Mouse (Mus musculus) liver, embryonic 16.5 days (tissue): ENCODE results near the gene Ccdc24. TPM values are rescaled to one million over a fixed set of nuclear protein-coding genes. Genes with fewer than 3 reads are reported as not detected.

Experiments
- ATAC-seq: fragments of 200-750 bp; cut with Nextera tagmentation; 2 replicates; pipeline ENCODE4 v1.8.0; 2017; ENCODE audit warnings: low read depth, mild to moderate bottlenecking, moderate number of reproducible peaks, moderate library complexity
- H3K27ac ChIP-seq: fragments of 300-500 bp; sonication (generic); 2 replicates; pipeline ENCODE4 v1.5.1; 2014; ENCODE audit warnings: mild to moderate bottlenecking, low read length
- H3K27me3 ChIP-seq: fragments of 300-500 bp; sonication (generic); 2 replicates; pipeline ENCODE4 v1.6.1; 2014; ENCODE audit warnings: low read depth, low read length, mixed read lengths; ENCODE audit not compliant: control insufficient read depth, insufficient read depth
- H3K36me3 ChIP-seq: fragments of 300-500 bp; sonication (generic); 2 replicates; pipeline ENCODE4 v1.6.1; 2014; ENCODE audit warnings: mild to moderate bottlenecking; ENCODE audit not compliant: control insufficient read depth, insufficient read depth
- H3K4me1 ChIP-seq: fragments of 300-500 bp; sonication (generic); 2 replicates; pipeline ENCODE4 v1.6.1; 2014; ENCODE audit warnings: low read depth, low read length, mixed read lengths; ENCODE audit not compliant: control insufficient read depth
- H3K4me2 ChIP-seq: fragments of 300-500 bp; sonication (generic); 2 replicates; pipeline ENCODE4 v1.6.1; 2014; ENCODE audit warnings: low read depth, low read length, mixed read lengths
- H3K4me3 ChIP-seq: fragments of 300-500 bp; sonication (generic); 2 replicates; pipeline ENCODE4 v1.5.1; 2014; ENCODE audit warnings: low read depth, mild to moderate bottlenecking, low read length
- H3K9ac ChIP-seq: fragments of 300-500 bp; sonication (generic); 2 replicates; pipeline ENCODE4 v1.6.1; 2014; ENCODE audit warnings: low read depth, low read length
- H3K9me3 ChIP-seq: fragments of 300-500 bp; sonication (generic); replicated peaks from 2 replicates; pipeline ENCODE4 v1.6.1; 2016; ENCODE audit warnings: low read length; ENCODE audit not compliant: control insufficient read depth
- WGBS: fragments of 180-500 bp; shearing (Covaris S2); extraction: QIAGEN DNeasy Blood & Tissue Kit; methylation state at CpG from one replicate; pipeline ENCODE4 v1.1.7; 2014; ENCODE audit not compliant: insufficient replicate concordance; 5-methylcytosine and 5-hydroxymethylcytosine counted together
- polyA plus RNA-seq: library from polyadenylated mRNA; unstranded; fragments of >200 nt; fragmentation: Nextera tagmentation; extraction: Ambion mirVana; gene quantifications from 2 replicates; pipeline ENCODE4 v1.2.1, GENCODE M21; 2015

Gene Ccdc24
- polyA plus RNA-seq, 1 experiment from 2014 or later, result 1.1 TPM

DNA sequence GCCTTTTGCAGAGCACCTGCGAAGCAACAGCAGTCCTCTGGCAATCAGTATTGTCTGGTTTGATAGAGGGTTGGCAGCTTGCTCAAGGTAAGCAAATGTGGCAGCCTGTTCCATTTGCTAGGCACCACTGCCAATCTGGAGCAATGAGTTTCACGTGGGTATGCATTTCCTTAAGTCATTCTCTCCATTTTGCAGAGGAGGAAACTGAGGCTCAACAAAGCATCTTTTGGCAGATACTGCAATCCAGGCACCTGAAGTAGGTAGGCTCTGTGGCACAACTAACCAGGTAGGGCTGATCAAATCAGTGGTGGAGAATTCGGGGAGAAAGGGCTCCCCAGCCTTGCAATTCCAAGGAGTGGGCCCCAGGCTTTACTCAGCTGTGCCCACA, 37.9 kb downstream of the Ccdc24 start, which contains the start of gene Slc6a9:
TSS of gene Slc6a9 (plus strand) at position 50 of the 388 bp plus-strand sequence.
- no peaks in the 10 kb centered on the region; the same call in 1 of the 2 replicates for H3K27me3 ChIP-seq
- H3K4me2 ChIP-seq, result peak within 1 kb of the TSS; percentile 96
- no peaks in the 10 kb centered on the region for H3K9me3 ChIP-seq
- H3K27ac ChIP-seq, result peak within 1 kb of the TSS; percentile 100
- H3K4me1 ChIP-seq, result peaks cover 76% of the 10 kb centered on the region
- ATAC-seq, result no peak
- WGBS, result 40% methylated on average over 3 of the region's 3 CpGs
- H3K36me3 ChIP-seq, result peaks cover 8% of the 10 kb centered on the region
- H3K9ac ChIP-seq, result peak within 1 kb of the TSS; percentile 99
- H3K4me3 ChIP-seq, result peak within 1 kb of the TSS; percentile 91

DNA sequence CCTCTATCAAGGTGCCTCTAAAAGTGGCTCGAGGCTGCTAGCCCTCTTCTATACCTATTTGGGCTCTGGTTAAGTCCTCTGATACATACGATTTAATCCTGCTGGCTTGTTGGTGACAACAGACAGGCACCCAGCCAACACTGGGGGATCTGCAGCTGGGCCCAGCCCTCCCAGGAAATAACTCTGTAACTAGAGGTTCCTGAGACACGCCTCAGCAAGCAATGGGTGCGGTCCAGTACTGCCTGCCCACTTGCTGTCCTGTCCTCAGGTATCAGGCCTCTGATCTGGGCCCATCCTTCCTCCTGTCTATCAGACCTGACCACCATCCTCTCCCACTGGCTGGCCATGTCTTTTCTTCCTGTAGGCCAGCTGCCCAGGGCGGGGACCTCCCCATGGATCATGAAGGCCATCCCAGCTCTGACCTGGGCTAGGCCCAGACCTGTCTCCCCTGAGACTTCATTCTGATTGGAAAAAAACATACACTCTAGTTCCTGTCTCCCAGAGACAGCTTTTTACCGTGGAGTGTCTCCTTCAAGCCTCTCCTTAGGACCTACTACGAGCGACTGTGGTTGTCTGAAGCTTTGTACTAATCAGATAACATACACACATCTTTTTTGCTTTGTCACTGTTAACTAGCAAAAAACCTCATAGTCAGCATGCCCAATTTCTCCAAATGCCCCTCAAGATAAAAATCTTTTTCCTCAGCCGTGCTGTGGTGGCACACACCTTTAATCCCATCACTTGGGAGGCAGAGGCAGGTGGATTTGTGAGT, 40.3 kb downstream of the Ccdc24 start:
- Histone ChIP-seq H3K27ac (peak overlapping the region; percentile 100), H3K9ac (peak overlapping the region; percentile 99), H3K4me2 (peak overlapping the region; percentile 96), H3K4me3 (peak overlapping the region; percentile 46), H3K4me1 (peaks cover 71% of the 10 kb centered on the region), H3K36me3 (no peaks in the 10 kb centered on the region; the same call in 1 of the 2 replicates), H3K27me3 (peaks cover 9% of the 10 kb centered on the region), H3K9me3 (no peaks in the 10 kb centered on the region)
- WGBS, result 25% methylated on average over 9 of the region's 9 CpGs
- peak; percentile 51 for ATAC-seq

DNA sequence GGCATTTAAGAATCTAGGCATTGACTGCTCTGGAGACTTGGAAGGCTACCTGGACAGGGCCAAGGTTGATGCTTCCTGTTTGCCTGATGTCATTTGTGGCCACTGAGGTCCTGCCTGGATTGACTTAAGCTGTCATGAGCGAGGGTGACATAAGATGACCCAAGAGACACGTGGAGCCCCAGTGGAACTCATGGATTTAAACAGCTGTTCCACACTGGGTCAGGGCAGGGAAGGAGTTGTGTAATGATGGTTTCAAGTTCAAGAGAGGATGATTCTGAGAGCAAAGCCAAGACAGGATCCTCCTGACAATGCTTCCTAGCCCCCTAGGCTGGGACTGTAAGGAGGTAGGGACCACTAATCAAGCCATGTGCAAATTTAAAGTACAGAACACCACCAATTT, 40.9 kb downstream of the Ccdc24 start:
- WGBS, result 44% methylated on average over 2 of the region's 2 CpGs
- peaks cover 66% of the 10 kb centered on the region for H3K4me1 ChIP-seq

DNA sequence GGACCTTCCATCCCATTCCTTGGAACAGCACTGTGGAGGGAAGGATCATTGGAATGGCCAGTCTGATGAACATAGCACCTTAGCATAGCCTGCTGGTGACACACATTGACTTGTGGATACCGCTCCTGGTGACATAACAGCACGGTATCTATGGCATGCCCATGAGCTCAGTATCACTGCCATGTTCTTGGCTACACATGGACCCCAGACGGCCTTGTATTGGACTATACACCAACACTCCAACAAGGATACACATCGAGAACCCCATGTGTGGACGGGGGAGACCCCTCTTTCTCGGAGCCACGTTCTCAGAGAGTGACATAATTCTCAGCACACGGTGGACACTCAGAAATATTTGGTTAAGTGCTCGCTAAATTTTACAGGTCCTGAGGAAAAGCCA, 41.6 kb downstream of the Ccdc24 start:
- H3K4me2 ChIP-seq, result peak overlapping the region; percentile 96
- 68% methylated on average over 9 of the region's 9 CpGs for WGBS

More for the DNA sequence above, 40.9 kb downstream of the Ccdc24 start:
- peak overlapping the region; percentile 96 for H3K4me2 ChIP-seq
- peak overlapping the region; percentile 100 for H3K27ac ChIP-seq
- H3K9ac ChIP-seq, result peak overlapping the region; percentile 99
- ATAC-seq, result no peak
- H3K9me3 ChIP-seq, result no peaks in the 10 kb centered on the region
- peak overlapping the region; percentile 46 for H3K4me3 ChIP-seq
- no peaks in the 10 kb centered on the region for H3K36me3 ChIP-seq
- H3K27me3 ChIP-seq, result peaks cover 14% of the 10 kb centered on the region

DNA sequence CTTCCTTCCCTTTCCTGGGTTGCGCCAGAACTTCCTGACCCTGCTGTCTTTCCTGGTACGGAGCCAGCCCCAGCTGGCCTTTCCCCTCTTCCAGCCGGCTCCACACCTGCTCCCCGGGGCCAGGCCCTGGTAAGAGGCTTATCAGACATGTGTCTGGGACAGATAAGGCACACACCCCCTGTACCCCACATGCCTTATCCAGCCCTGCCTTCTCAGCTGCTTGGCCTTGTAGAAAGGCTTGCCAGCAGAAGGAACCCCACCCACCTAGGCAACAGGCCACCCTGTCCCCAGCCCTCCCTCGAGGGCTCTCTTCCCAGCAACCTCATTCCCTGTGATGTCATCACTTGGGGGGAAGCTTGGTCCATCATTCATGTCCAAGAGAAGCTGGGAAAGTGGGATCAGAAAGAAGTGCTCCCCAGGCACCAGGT, 42.2 kb downstream of the Ccdc24 start:
- peak overlapping the region; percentile 57 for H3K4me3 ChIP-seq
- peak; percentile 92 for ATAC-seq
- H3K27ac ChIP-seq, result peak overlapping the region; percentile 100

More for the DNA sequence above, 41.6 kb downstream of the Ccdc24 start:
- H3K36me3 ChIP-seq, result no peaks in the 10 kb centered on the region
- H3K9ac ChIP-seq, result peak overlapping the region; percentile 99
- H3K27me3 ChIP-seq, result peaks cover 17% of the 10 kb centered on the region
- no peak for ATAC-seq
- peak overlapping the region; percentile 100 for H3K27ac ChIP-seq
- peak overlapping the region; percentile 34 for H3K4me3 ChIP-seq
- H3K9me3 ChIP-seq, result no peaks in the 10 kb centered on the region
- peaks cover 66% of the 10 kb centered on the region for H3K4me1 ChIP-seq

DNA sequence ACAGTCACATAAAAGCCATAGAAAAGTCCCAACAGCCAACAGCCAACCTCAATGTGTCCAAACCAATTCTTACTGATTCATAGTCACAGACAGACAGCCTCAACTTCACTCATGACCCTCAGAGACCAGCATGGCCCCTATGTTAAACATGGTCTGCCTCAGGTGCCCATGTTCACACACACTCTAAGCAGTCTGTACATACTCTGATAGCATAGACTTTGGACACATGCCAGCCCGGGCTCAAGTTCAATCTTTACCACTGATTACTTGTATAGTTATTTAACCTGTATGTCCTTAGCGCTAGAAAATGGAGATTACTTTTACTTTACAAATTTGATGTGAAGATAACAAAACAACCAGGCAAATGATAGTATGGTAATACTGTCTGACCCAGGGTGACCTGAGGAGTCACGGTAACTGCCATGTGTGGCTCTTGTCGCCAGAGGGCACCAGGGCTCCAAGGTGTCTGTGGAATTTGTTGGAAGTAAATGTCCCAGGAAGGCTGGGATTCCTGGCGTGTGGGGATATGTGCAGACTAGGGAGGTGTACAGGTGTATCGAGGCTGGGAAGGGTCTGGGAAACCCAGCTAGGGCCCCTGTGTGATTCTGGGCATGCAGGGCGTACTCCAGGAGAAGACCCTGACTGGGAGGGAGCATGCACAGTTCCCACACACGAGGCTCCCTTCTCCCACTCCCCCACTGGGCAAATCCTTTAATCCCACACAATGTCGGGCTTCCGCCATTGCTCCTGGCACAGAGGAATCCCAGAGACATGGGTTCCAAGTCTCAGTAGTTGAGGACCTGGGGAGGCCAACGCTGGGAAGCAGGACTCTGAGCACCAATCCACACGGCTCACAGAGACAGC, 42.9 kb downstream of the Ccdc24 start:
- H3K9me3 ChIP-seq, result no peaks in the 10 kb centered on the region
- peak overlapping the region; percentile 96 for H3K4me2 ChIP-seq
- H3K4me1 ChIP-seq, result peaks cover 62% of the 10 kb centered on the region
- ATAC-seq, result peak; percentile 23
- H3K27me3 ChIP-seq, result peaks cover 24% of the 10 kb centered on the region
- H3K36me3 ChIP-seq, result no peaks in the 10 kb centered on the region
- H3K4me3 ChIP-seq, result peak overlapping the region; percentile 57
- peak overlapping the region; percentile 82 for H3K9ac ChIP-seq
- 6% methylated on average over 12 of the region's 12 CpGs for WGBS
- peak overlapping the region; percentile 100 for H3K27ac ChIP-seq

More for the DNA sequence above, 42.2 kb downstream of the Ccdc24 start:
- peaks cover 22% of the 10 kb centered on the region for H3K27me3 ChIP-seq
- H3K9me3 ChIP-seq, result no peaks in the 10 kb centered on the region
- no peaks in the 10 kb centered on the region for H3K36me3 ChIP-seq
- peak overlapping the region; percentile 96 for H3K4me2 ChIP-seq
- peak overlapping the region; percentile 99 for H3K9ac ChIP-seq
- peaks cover 66% of the 10 kb centered on the region for H3K4me1 ChIP-seq
- WGBS, result 3% methylated on average over 5 of the region's 5 CpGs

DNA sequence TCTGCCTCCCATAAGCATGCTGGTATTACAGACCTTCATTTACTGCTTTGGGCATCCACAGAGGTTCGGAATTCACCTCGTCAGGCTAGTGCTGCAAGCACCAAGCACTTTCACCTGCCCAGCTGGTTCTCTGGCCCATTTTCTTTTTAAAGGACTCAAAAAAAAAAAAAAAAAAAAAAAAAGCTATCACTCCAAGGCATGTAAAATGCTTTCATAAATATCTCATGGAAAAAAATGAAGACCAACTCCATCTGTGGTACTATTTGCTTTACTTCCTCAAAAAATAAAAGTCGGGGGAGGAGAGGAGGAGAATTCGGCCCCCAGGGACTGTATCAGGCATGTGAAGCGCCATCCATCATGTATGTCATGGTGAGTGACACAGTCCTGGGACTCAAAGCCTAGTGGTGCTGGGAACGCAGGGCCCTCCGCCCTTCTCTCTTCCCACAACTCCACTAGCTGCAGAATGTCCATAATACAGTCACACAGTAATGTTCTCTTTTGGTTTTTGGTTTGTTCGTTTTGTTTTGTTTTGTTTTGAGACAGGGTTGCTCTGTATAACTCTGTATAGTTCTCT, 43.7 kb downstream of the Ccdc24 start:
- ATAC-seq, result no peak
- Histone ChIP-seq H3K4me1 (peaks cover 53% of the 10 kb centered on the region), H3K27ac (peak overlapping the region; percentile 65), H3K4me2 (no peak overlapping the region), H3K36me3 (no peaks in the 10 kb centered on the region), H3K9ac (peak overlapping the region; percentile 82; the same call in 1 of the 2 replicates), H3K9me3 (no peaks in the 10 kb centered on the region), H3K4me3 (no peak overlapping the region), H3K27me3 (peaks cover 27% of the 10 kb centered on the region)
- WGBS, result 53% methylated on average over 8 of the region's 8 CpGs

DNA sequence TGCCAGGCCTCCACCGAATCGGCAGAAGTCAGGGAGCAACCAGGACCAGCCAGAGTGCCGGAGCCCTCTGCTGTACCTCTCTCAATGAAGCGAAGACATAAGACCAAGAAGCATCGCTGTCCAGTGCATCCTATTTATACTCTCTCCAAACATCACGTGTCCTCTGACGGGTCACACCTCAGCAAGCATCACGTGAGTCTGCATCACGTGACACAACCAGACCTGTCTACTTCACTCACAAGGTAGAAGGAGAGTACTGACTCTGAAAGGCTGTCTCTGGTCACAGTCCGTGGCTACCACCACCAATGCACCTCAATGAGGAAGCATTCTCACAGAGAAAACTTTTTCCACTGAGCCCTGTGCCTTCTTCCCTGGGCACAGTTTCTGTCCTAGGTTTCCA, 54.3 kb downstream of the Ccdc24 start:
- no peaks in the 10 kb centered on the region for H3K4me1 ChIP-seq
- no peak for ATAC-seq
- WGBS, result 77% methylated on average over 10 of the region's 10 CpGs

More for the DNA sequence above, 54.3 kb downstream of the Ccdc24 start:
- H3K9ac ChIP-seq, result no peak overlapping the region
- H3K4me2 ChIP-seq, result no peak overlapping the region
- H3K27ac ChIP-seq, result no peak overlapping the region
- H3K27me3 ChIP-seq, result no peaks in the 10 kb centered on the region; the same call in 1 of the 2 replicates
- no peaks in the 10 kb centered on the region for H3K36me3 ChIP-seq
- no peak overlapping the region for H3K4me3 ChIP-seq
- H3K9me3 ChIP-seq, result no peaks in the 10 kb centered on the region
